Mouse (Mus musculus) spleen, adult 2 months (tissue): ENCODE data around the gene Schip1. TPM values are rescaled to one million over a fixed set of nuclear protein-coding genes. Genes with fewer than 3 reads are reported as not detected.

Experiments
- DNase-seq, 2 experiments: peaks; one replicate each; pipeline versions ENCODE4 v3.0.0 to v3.0.0-alpha.2; 2012 to 2021; ENCODE audit warnings: low spot score in 2 of 2, low read depth in 1 of 2
- H3K27ac ChIP-seq: fragments of 200-500 bp; 2 replicates; pipeline ENCODE4 v1.5.1; 2012; ENCODE audit warnings: low read length, inconsistent platforms; ENCODE audit not compliant: insufficient read depth
- H3K27me3 ChIP-seq: fragments of 200-500 bp; 2 replicates; pipeline ENCODE4 v1.6.1; 2012; ENCODE audit warnings: mild to moderate bottlenecking, moderate library complexity, low read length, inconsistent platforms; ENCODE audit not compliant: control insufficient read depth, insufficient read depth
- H3K36me3 ChIP-seq: fragments of 200-500 bp; 2 replicates; pipeline ENCODE4 v1.6.1; 2012; ENCODE audit warnings: mild to moderate bottlenecking, low read length, inconsistent platforms; ENCODE audit not compliant: control insufficient read depth, insufficient read depth
- H3K4me1 ChIP-seq: fragments of 200-500 bp; 2 replicates; pipeline ENCODE4 v1.6.1; 2011; ENCODE audit warnings: inconsistent platforms; ENCODE audit not compliant: control insufficient read depth, insufficient read depth, insufficient read length
- H3K4me3 ChIP-seq: fragments of 200-500 bp; 2 replicates; pipeline ENCODE4 v1.5.1; 2011; ENCODE audit warnings: mild to moderate bottlenecking, inconsistent platforms; ENCODE audit not compliant: insufficient read depth, insufficient read length; ENCODE audit errors: extremely low read depth
- CTCF ChIP-seq: fragments of 200-500 bp; IDR thresholded peaks from 2 replicates; pipeline ENCODE4 v1.5.1; 2011; ENCODE audit warnings: mild to moderate bottlenecking, inconsistent platforms; ENCODE audit not compliant: insufficient read depth, insufficient read length, insufficient replicate concordance; ENCODE audit errors: extremely low read depth
- POLR2A ChIP-seq: fragments of 200-500 bp; IDR thresholded peaks from 2 replicates; pipeline ENCODE4 v1.6.1; 2011; ENCODE audit warnings: low read depth, low read length, inconsistent platforms
- whole genome bisulfite sequencing: fragments of 180-500 bp; shearing (Covaris S2); methylation state at CpG from one replicate; pipeline ENCODE4 v1.1.7; 2018; 5-methylcytosine and 5-hydroxymethylcytosine counted together
- polyA plus RNA-seq: library from polyadenylated mRNA; depleted of rRNA; stranded (reverse); fragments of >200 nt; gene quantifications from 2 replicates; pipeline ENCODE4 v1.2.3, GENCODE M21; 2012

The Schip1 gene
- polyA plus RNA-seq, 1 experiment, result 3.7 TPM

DNA sequence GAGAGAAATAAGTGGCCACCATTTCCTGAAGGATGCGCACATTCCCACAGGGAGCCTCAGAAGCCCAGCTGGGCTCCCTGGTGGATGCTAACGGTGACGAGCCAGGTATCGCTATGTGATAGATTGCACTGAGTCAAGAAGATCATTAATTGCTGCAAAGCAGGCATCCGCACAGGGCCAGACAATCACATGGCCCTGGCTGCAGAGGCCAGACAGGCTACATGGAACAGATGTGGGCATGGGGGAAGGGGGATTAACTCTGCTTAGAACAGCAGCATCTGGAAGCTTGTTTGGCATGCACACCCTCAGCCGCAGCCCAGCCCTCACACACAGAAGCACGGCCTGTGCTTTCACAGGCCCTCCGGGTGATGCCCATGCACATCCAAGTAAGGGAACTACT lies 525.8 kb downstream of the Schip1 start:
- TF ChIP-seq POLR2A, result no peak
- no peak for TF ChIP-seq CTCF
- Histone ChIP-seq H3K4me1 (no peaks in the 10 kb centered on the region), H3K27ac (no peak overlapping the region), H3K4me3 (no peak overlapping the region), H3K27me3 (no peaks in the 10 kb centered on the region), H3K36me3 (no peaks in the 10 kb centered on the region)
- 93% methylated on average over 8 of the region's 8 CpGs for WGBS
- no peak for DNase-seq

GRCm38 (mm10) chr3:68592575-68592974 lies 528.0 kb downstream of the Schip1 start:
- H3K4me1 ChIP-seq, result no peaks in the 10 kb centered on the region
- H3K36me3 ChIP-seq, result no peaks in the 10 kb centered on the region
- no peak overlapping the region for H3K4me3 ChIP-seq
- WGBS, result 89% methylated on average over 10 of the region's 10 CpGs
- H3K27ac ChIP-seq, result no peak overlapping the region
- TF ChIP-seq CTCF (no peak), POLR2A (no peak)
- H3K27me3 ChIP-seq, result no peaks in the 10 kb centered on the region
- no peak for DNase-seq

DNA sequence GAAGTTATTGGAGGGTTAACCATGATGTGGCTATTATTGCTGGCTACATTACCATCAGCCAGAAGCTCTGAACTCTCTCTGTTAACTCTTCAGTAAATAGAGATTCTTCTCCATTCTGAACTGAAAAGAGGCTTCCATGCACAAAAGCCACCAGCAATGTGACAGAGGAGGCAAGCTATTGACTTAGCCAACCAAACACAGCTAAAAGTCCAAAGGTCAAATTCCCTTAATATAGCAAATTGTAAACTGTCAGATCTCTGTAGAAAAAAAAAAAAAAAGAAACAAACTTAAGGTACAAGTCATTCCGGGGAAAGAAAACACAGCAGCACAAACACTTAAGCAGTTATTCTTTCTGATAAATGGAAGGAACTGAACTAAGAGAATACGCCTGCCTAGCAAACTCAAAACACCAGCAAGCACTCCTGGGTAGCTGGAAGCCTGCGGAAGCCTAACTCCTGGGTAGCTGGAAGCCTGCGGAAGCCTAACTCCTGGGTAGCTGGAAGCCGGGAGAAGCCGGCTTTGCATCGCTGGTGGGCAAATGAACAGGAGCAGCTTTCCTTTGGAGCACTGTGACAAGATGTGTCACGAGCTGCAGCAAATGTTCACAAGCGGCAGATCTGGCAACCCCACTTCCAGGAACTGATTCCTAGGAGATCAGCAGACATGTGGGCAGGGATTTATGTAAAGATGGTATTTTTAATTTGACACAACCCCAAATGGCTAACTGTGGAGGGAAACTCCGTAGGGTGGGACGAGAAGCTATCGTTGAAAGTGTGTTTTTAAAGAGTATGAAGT lies 528.7 kb downstream of the Schip1 start:
- no peak for DNase-seq
- H3K4me3 ChIP-seq, result no peak overlapping the region
- 88% methylated on average over 12 of the region's 12 CpGs for WGBS
- no peak for TF ChIP-seq POLR2A
- TF ChIP-seq CTCF, result no peak
- no peaks in the 10 kb centered on the region for H3K4me1 ChIP-seq
- H3K27me3 ChIP-seq, result no peaks in the 10 kb centered on the region
- no peak overlapping the region for H3K27ac ChIP-seq
- H3K36me3 ChIP-seq, result no peaks in the 10 kb centered on the region

- Histone ChIP-seq H3K36me3 (no peaks in the 10 kb centered on the region), H3K27ac (no peak overlapping the region), H3K27me3 (no peaks in the 10 kb centered on the region), H3K4me3 (no peak overlapping the region), H3K4me1 (no peaks in the 10 kb centered on the region)
- 84% methylated on average over 10 of the region's 10 CpGs for WGBS
- DNase-seq, result no peak
- TF ChIP-seq CTCF (no peak), POLR2A (no peak)
Measured at GRCm38 (mm10) chr3:68595316-68595925, 530.8 kb downstream of the Schip1 start.

GRCm38 (mm10) chr3:68596938-68597337 lies 532.3 kb downstream of the Schip1 start:
- DNase-seq, result no peak
- WGBS, result 88% methylated on average over 4 of the region's 4 CpGs
- no peak overlapping the region for H3K27ac ChIP-seq
- no peak for TF ChIP-seq CTCF
- TF ChIP-seq POLR2A, result no peak
- no peak overlapping the region for H3K4me3 ChIP-seq
- H3K4me1 ChIP-seq, result no peaks in the 10 kb centered on the region
- H3K27me3 ChIP-seq, result no peaks in the 10 kb centered on the region
- H3K36me3 ChIP-seq, result no peaks in the 10 kb centered on the region

- no peaks in the 10 kb centered on the region for H3K4me1 ChIP-seq
- no peak for DNase-seq
- WGBS, result 95% methylated on average over 9 of the region's 9 CpGs
- H3K36me3 ChIP-seq, result no peaks in the 10 kb centered on the region
- no peak overlapping the region for H3K27ac ChIP-seq
- no peak overlapping the region for H3K4me3 ChIP-seq
- no peaks in the 10 kb centered on the region for H3K27me3 ChIP-seq
- no peak for TF ChIP-seq POLR2A
- TF ChIP-seq CTCF, result no peak
Measured at GRCm38 (mm10) chr3:68602891-68603290, 538.3 kb downstream of the Schip1 start.

GRCm38 (mm10) chr3:68604467-68604866 lies 539.9 kb downstream of the Schip1 start:
- WGBS, result 68% methylated on average over 10 of the region's 10 CpGs
- Histone ChIP-seq H3K27me3 (no peaks in the 10 kb centered on the region), H3K27ac (no peak overlapping the region), H3K4me3 (no peak overlapping the region), H3K36me3 (no peaks in the 10 kb centered on the region), H3K4me1 (no peaks in the 10 kb centered on the region)
- no peak for TF ChIP-seq POLR2A
- no peak for TF ChIP-seq CTCF
- no peak for DNase-seq
